Mouse (Mus musculus) gastrocnemius, adult 8-10 months (tissue): ENCODE data around the gene Chek2. TPM values are rescaled to one million over a fixed set of nuclear protein-coding genes. Genes with fewer than 3 reads are reported as not detected.
"Not testable (repeated sequence)": the region's sequence is repeated elsewhere in the genome, so short reads cannot be mapped to it uniquely, and the experiment has no call there.

Experiments
- DNase-seq, 2 experiments: peaks; one replicate each; pipeline ENCODE4 v3.0.0; 2022; ENCODE audit warnings: low spot score in 2 of 2
- total RNA-seq, 4 experiments: library from RNA; stranded (reverse); gene quantifications; 2 replicates each; pipeline ENCODE4 v1.2.4; 2022

Chek2 gene
- total RNA-seq: 1 to 10 TPM in 1 of 4 experiments, under 1 TPM in 3; 0.46 to 1.1 (median 0.68) TPM

- DNase-seq: peak; percentile 95
Measured at GRCm38 (mm10) chr5:110839678-110840365, at the start of gene Chek2, which contains the start of gene Hscb. TSS of gene Chek2 (plus strand) at chr5:110839979. TSS of gene Hscb (minus strand) at chr5:110839777.

- DNase-seq: no peak
Measured at GRCm38 (mm10) chr5:110794363-110794762, 45.4 kb upstream of the Chek2 start.

- peak in 1 of 2 experiments; percentile 3 for DNase-seq
Measured at GRCm38 (mm10) chr5:110797696-110798095, 42.1 kb upstream of the Chek2 start.

- DNase-seq: no peak
Measured at GRCm38 (mm10) chr5:110801036-110801624, 38.6 kb upstream of the Chek2 start.

GRCm38 (mm10) chr5:110802186-110802585 is 37.6 kb upstream of the Chek2 start:
- DNase-seq: peak in 1 of 2 experiments; percentile 51

GRCm38 (mm10) chr5:110802809-110803208 is 37.0 kb upstream of the Chek2 start:
- DNase-seq: no peak

GRCm38 (mm10) chr5:110804012-110804743 is 35.6 kb upstream of the Chek2 start:
- DNase-seq: no peak

GRCm38 (mm10) chr5:110806154-110806553 is 33.6 kb upstream of the Chek2 start:
- no peak for DNase-seq

- DNase-seq: no peak
Measured at GRCm38 (mm10) chr5:110806676-110807075, 33.1 kb upstream of the Chek2 start.

- DNase-seq: no peak
Measured at GRCm38 (mm10) chr5:110807453-110807852, 32.3 kb upstream of the Chek2 start.

GRCm38 (mm10) chr5:110808061-110808631 is 31.6 kb upstream of the Chek2 start:
- peak; percentile 79 to 84 for DNase-seq

- peak in 1 of 2 experiments; percentile 31 for DNase-seq
Measured at GRCm38 (mm10) chr5:110808821-110809666, 30.7 kb upstream of the Chek2 start.

- peak; percentile 99 to 100 for DNase-seq
Measured at GRCm38 (mm10) chr5:110809667-110810325, 30.0 kb upstream of the Chek2 start, which contains the start of gene Ulk1. TSS of gene Ulk1 (minus strand) at chr5:110810097.

- DNase-seq: no peak
Measured at GRCm38 (mm10) chr5:110824421-110824820, 15.4 kb upstream of the Chek2 start.

GRCm38 (mm10) chr5:110826781-110827495 is 12.8 kb upstream of the Chek2 start:
- no peak for DNase-seq

GRCm38 (mm10) chr5:110827576-110827975 is 12.2 kb upstream of the Chek2 start:
- DNase-seq: no peak

GRCm38 (mm10) chr5:110831036-110831720 is 8.6 kb upstream of the Chek2 start:
- DNase-seq: no peak

- no peak for DNase-seq
Measured at GRCm38 (mm10) chr5:110835959-110836358, 3.8 kb upstream of the Chek2 start.

- DNase-seq: not testable (repeated sequence)
Measured at GRCm38 (mm10) chr5:110838016-110838415, 1.8 kb upstream of the Chek2 start.
